Mouse (Mus musculus): ENCODE results near the gene Nek8.
"Not testable (repeated sequence)": the region's sequence is repeated elsewhere in the genome, so short reads cannot be mapped to it uniquely, and the experiment has no call there.

The Nek8 gene

DNA sequence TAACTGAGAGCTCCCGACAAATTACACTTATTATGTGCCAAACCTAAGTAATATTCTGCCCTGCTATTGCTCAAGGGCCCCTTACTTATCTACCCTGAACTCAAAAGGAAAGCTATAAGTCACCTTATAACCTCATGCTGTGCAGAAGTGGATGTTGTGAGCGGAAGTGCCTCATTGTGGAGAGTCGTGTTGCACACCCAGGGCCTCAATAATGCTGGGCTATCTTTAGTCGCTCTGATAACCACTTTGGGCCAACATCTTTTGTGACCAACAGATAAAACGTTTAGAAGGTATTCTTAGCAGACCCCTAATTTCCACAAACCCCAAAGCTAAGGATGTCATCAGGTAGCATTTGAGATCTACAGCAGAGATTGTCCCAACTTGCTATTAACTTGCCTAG, 35.8 kb downstream of the Nek8 start:
- in situ Hi-C loops (cut with MseI, MboI) = no loop called here

DNA sequence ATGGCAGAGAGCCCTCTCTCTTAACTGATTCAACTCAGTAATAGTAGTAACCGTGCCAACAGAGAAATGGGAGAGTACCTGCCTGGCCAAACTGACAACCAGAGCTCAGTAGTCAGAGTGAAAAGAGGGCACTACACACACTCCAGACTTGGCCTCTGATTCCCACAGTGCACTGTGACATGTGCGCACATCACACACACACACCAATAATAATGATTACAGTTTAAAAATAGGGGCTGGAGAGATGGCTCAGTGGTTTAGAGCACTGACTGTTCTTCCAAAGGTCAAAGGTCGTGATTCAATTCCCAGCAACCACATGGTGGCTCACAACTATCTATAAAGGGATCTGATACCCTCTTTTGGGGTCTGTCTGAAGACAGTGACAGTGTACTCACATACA, 38.5 kb downstream of the Nek8 start:
- in situ Hi-C loops (cut with MseI, MboI) = no loop called here

DNA sequence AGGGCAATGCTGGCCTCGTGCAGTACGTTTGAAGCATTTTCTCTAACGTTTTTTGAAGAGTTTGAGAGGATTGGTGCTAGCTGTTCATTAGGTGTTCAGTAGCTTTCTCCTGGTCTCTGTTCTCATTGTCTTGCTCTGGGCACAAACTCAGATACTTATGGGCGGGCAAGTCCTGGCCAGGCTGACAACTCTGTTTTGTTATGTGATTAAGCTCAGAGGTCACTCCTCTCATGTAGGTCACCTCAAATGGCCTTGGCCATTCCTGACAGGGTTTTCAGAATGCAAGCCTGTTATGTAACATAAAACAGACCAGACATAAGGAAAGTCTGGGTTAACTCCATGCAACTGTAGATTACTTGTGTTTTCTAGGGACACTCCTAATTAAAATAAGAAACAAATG, 38.9 kb downstream of the Nek8 start:
- in situ Hi-C loops (cut with MseI, MboI) = no loop called here

DNA sequence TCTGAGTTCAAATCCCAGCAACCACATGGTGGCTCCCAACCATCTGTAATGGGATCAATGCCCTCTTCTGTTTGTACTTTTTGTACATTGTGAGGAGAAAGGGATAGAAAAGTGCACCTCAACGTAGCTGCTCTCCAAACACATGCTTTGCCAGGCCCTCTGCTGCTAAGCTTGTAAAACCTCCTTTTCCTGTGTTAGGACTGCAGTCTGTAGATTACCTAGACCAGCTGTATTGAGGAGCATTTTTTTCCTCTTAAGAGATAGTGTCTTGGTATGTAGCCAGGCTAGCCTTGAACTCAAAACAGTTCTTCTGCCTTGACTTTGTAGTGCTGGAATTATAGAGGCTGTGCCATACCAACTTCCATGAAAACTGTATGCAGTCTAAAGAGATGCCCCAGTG, 40.3 kb downstream of the Nek8 start:
- in situ Hi-C loops (cut with MseI, MboI) = no loop called here

DNA sequence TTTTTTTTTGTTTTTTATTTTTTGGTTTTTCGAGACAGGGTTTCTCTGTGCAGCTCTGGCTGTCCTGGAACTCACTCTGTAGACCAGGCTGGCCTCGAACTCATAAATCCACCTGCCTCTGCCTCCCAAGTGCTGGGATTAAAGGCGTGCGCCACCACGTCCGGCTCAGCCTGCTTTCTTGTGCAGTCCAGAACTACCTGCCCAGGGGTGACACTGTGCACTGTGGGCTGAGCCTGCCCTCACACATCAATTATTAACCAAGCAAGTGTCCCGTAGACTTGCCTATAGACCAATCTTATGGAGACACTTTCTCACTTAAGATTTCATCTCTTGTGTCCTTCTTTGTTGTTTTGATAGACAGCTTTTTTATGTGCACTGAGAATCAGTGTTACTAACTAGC, 41.2 kb downstream of the Nek8 start:
- in situ Hi-C loops (cut with MseI, MboI) = not testable (repeated sequence)

DNA sequence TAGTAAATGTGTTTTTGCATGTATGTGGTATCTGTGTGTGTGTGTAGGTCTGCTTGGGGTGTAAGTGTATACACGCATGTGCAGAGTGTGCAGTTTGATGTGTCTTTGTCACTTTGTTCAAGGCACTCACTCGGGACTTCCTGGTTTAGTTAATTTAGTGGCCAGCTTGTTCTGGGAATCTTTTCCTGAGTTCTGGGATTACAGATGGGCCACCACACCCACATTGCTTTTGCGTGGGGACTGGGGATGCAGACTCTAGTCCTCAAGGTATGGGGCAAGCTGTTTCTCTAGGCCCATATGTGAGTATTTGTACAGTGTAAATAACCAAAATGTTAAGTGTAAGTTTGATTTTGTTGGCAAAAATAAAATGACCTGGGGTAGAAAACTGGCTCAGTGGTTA, 42.1 kb downstream of the Nek8 start:
- in situ Hi-C loops (cut with MseI, MboI) = no loop called here

DNA sequence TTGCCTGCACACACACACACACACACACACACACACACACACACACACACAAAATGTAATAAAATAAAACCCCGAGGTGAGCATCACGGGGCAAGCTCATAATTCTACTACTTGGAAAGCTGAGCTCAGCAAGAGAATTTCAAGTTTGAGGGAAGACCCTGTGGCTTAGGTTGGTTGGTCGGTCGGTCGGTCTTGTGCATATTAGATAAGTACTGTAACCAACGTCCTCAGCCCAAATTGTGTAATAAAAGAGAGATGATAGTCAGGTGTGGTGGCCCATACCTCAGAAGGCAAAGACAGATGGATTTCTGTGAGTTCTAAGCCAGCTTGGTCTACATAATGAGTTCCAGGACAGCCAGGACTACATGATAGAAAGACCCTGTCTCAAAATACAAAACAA, 42.6 kb downstream of the Nek8 start:
- in situ Hi-C loops (cut with MseI, MboI) = no loop called here

DNA sequence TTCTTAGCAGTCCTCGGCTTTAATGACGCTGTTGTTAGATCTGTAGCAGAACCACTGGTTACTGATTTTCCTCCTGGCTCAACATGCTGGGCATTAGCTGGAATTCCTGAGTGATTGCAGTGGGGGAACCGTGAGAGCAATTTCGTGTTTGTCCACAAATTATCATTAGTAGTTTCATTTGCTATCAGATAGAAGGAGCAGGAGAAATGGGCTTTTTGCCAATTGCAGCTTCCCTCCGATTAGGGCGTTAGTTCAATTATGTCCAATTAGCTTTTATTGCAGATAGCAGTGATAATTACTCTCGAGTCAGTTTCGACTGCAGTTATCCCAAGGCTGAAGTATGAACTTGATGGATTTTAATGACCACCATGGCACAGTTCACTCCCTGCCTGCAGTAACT, 47.0 kb downstream of the Nek8 start:
- in situ Hi-C loops (cut with MseI, MboI) = no loop called here

DNA sequence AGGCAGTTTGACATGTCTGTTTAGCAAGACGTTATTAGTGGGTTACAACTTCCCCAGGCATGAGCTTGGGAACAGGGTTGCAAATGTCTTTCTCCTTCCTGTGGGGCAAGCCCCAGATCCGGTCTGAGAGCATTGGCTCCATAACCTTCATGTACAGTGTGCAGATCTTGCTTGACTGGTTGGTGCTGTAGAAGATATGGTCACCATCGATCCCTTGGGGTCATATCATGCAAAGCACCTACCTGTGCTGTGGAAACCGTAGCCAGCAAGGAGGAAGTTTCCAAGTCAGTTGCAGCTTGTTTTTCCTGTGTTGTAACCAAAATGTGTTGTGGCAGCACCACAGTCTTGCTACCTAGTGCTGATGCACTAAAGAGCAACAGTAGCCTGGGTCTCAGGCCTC, 49.7 kb downstream of the Nek8 start:
- in situ Hi-C loops (cut with MseI, MboI) = no loop called here

DNA sequence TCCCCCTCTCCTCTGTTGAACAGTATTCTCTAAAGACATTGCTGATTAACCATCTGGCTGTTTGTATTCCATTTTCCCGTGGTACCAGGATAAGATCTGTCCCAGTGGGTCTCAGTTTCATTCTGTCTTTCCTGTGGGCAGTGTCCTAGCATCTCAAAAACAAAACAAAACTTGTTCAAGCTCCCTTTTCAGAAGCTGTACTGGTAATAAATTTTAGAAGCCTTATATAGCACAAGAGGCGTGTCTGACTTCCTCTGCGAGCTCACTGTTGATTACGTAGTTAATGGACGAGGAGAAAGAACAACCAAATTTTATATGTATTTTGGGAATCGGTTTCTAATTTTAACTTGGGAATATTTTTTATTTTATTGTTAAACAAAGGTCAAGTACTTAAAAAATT, 50.8 kb downstream of the Nek8 start:
- in situ Hi-C loops (cut with MseI, MboI) = no loop called here

DNA sequence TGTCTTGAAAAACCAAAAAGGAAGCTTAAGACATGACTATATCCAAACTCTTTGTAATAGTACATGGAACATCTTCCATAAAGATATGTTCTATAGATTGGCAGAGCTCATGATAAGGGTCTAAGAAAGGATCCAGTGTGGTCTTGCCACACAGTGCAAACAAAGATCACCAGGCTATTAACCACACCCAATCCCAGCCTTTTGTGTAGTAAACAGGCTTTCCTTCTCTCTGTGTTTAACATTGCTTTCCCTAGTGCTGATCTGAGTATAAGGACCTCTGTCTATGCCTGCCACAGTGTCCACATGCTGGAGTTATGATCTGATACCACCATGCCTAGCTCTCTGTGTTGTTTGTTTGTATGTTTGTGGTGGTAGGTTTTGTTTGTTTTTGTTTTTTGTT, 52.7 kb downstream of the Nek8 start:
- in situ Hi-C loops (cut with MseI, MboI) = no loop called here

DNA sequence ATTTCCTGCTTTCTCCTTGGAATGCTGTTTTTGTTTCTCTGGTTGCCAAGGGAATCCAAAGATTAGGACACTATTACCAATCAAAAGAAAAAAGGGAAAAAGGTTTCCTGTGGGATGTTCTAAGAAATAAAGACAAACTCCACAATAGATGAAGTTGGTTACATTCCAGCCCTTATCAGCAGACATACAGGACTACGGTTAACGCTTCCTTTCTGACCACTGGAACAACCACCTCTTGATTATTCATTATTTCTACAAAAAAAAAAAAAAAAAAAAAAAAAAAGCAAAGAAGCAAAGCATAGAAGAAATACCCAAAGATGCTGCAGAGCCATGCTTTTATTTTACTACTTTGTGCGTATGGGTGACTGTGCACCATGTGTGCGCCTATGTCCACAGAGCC, 53.7 kb downstream of the Nek8 start:
- in situ Hi-C loops (cut with MseI, MboI) = no loop called here

DNA sequence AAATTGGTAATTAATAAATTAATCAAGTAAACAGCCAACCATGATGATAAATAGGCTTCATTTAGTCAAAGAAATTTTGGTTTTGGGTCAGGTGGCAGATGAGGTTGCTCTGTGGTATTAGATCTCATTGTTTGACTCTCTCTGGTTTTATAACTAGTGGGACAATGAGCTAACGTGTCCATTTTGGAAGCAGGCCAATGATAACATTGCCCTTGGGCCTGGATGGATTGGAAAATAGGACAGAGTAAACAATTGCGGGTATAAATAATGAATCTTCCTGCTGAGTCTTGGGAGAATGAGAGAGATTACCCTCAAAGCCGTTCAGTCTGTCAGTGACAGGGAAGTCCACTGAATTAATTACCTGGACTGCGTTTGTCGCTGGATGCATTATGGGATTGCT, 55.3 kb downstream of the Nek8 start:
- in situ Hi-C loops (cut with MseI, MboI) = no loop called here

DNA sequence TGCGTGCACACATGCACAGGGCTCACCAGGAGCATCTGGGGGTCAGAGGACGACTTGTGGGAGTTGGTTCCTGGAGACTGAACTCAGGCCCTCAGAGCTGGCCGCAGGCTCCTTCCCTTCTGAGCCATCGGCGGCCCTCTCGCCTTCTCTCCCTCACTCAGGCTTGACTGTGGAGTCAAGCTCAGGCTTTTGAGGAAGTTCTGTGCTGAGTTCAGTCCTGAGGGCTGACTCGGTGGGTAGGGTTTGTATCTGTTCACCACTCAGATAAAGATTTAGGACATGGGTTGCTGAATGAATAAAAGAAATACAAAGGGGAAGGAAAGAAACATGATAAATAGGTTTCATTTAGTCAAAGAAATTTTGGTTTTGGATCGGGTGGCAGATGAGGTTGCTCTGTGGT, 56.6 kb downstream of the Nek8 start:
- in situ Hi-C loops (cut with MseI, MboI) = no loop called here

DNA sequence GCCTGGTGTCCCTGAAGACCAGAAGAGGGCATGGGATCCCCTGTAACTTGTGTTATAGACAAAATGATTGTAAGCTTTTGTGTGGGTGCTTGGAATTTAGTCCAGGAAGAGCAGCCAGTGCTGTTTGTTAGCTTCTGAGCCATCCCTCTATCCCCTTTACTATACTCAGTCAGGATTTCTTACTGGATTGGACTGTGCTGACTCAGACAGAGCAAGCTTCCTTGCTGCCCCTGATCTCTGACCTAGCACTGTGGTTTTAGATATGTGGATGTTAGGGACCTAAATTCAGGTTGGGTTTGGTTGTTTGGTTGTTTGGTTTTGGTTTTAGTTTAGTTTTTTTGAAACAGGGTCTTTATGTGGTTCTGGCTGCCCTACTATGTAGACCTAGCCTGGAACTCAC, 58.0 kb downstream of the Nek8 start:
- in situ Hi-C loops (cut with MseI, MboI) = no loop called here

DNA sequence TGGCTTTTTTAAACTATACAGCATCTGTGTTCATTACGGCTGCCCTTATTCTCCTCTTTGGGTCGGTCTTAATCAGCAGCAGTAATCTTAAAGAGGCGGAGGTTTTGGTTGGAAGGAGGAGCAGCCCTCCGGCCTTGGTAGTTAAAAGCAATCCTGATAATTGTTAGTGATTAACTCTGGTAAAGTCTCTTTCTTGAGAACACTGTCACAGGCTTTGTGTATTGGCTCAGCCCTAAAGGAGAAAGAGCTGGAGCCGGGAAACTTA, 60.4 kb downstream of the Nek8 start:
- in situ Hi-C loops (cut with MseI, MboI) = no loop called here
